Mouse (Mus musculus): ENCODE data around the gene Hcn2.

- TF ChIP-seq GATA1 (IDR thresholded peaks at IDR 0.05; ENCODE audit: borderline replicate concordance, low read length) (no peak), CTCF (IDR thresholded peaks at IDR 0.05; ENCODE audit: low read depth, low read length) (no peak), GATA2 (IDR thresholded peaks at IDR 0.05; ENCODE audit: borderline replicate concordance, low read depth, low read length) (no peak)
These were observed 40.2 kb downstream of the Hcn2 start for GRCm38 (mm10) chr10:79756660-79757059.
